Mouse (Mus musculus) kidney, adult 2 months (tissue): Measurements from ENCODE around the gene Gm4869.

Experiments used
- CTCF ChIP-seq: fragments of 200-500 bp; conservative IDR thresholded peaks from 2 replicates; pipeline ENCODE4 v1.5.1; 2011; ENCODE audit warnings: low read depth, mild to moderate bottlenecking, control low read depth, low read length, moderate library complexity, mixed read lengths; ENCODE audit not compliant: insufficient read depth, insufficient read length
- POLR2A ChIP-seq: fragments of 200-500 bp; IDR thresholded peaks from one replicate; pipeline ENCODE4 v1.6.1; 2011; ENCODE audit warnings: low read depth, low read length, control low read depth

- TF ChIP-seq CTCF: no peak
- no peak for TF ChIP-seq POLR2A
These were observed 81.3 kb downstream of the Gm4869 start for GRCm38 (mm10) chr5:140526754-140527153.
